Mouse (Mus musculus) olfactory bulb, adult 2 months (tissue): ENCODE results near the gene Igfbp4.

ENCODE experiments used
- CTCF ChIP-seq: fragments of 200-500 bp; IDR thresholded peaks from 2 replicates; pipeline ENCODE4 v1.5.1; 2012; ENCODE audit warnings: low read depth, mild to moderate bottlenecking, low read length, moderate library complexity; ENCODE audit not compliant: insufficient read depth
- POLR2A ChIP-seq: fragments of 200-500 bp; IDR thresholded peaks from 2 replicates; pipeline ENCODE4 v1.6.1; 2012; ENCODE audit warnings: mild to moderate bottlenecking, low read depth, low read length, moderate library complexity; ENCODE audit not compliant: insufficient read depth

GRCm38 (mm10) chr11:99010124-99010523 is 30.9 kb upstream of the Igfbp4 start:
- TF ChIP-seq POLR2A: no peak
- no peak for TF ChIP-seq CTCF
